Mouse (Mus musculus): ENCODE measurements around the gene Gpr156.

GRCm38 (mm10) chr16:37934932-37935331 is 18.6 kb downstream of the Gpr156 start:
- TF ChIP-seq CTCF (IDR thresholded peaks at IDR 0.05; ENCODE audit: extremely low read depth, insufficient read length, insufficient replicate concordance, low read depth, low read length) (no peak), POLR2A (IDR thresholded peaks at IDR 0.05; ENCODE audit: low read depth, low read length) (no peak)

Data from small intestine, adult 2 months (tissue).